In genomic region chr14:120533301-120533700, GRCm38 (mm10) we compare ENCODE assay signal across 21 mouse cellular contexts. TPM values are rescaled to one million over a fixed set of nuclear protein-coding genes. Genes with fewer than 3 reads are reported as not detected.
DNase-seq lines count a peak whose midpoint lies in the region; ATAC-seq and TF ChIP-seq lines count a peak whose summit lies in the region.
"Had no signal": no experiment of that assay in that cellular context is flagged by ENCODE, and none has a peak within 500 bp of the region (broad histone marks: within the 10 kb centered on the region; RNA-seq: fewer than 3 reads in every experiment).

No protein-coding gene starts in this region.

- H3K9me3 ChIP-seq in liver, embryonic 12.5 days (replicated peaks) = no peaks in the 10 kb centered on the region
- no peaks in the 10 kb centered on the region for H3K9me3 ChIP-seq in lung, embryonic 16.5 days (ENCODE audit: control insufficient read depth, low read length)
- H3K9me3 ChIP-seq: forebrain, embryonic 10.5 days; forebrain, embryonic 15.5 days; heart, embryonic 12.5 days; hindbrain, embryonic 10.5 days; hindbrain, embryonic 13.5 days; intestine, embryonic 15.5 days had no signal

- peaks cover 10% of the 10 kb centered on the region for H3K4me1 ChIP-seq in liver, adult 2 months (ENCODE audit: control insufficient read depth, insufficient read depth, low read length)
- 0 out of 2 replicates have a peak, but pooled peaks cover 3% of the 10 kb centered on the region for H3K4me1 ChIP-seq in liver, embryonic 12.5 days
- peaks cover 25% of the 10 kb centered on the region for H3K4me1 ChIP-seq in lung, embryonic 16.5 days (replicated peaks; ENCODE audit: control insufficient read depth, insufficient read depth, low read length)
- H3K4me1 ChIP-seq: forebrain, embryonic 15.5 days had no signal

- 46% methylated on average over 3 of the region's 3 CpGs for WGBS in liver, adult 2 months
- 76% methylated on average over 3 of the region's 3 CpGs for WGBS in liver, embryonic 12.5 days (ENCODE audit: insufficient replicate concordance)
- 88% methylated on average over 3 of the region's 3 CpGs for WGBS in lung, embryonic 16.5 days

- H3K27me3 ChIP-seq in liver, adult 2 months (ENCODE audit: control insufficient read depth, insufficient read depth, low read length) = no peaks in the 10 kb centered on the region
- H3K27me3 ChIP-seq in liver, embryonic 12.5 days (replicated peaks) = no peaks in the 10 kb centered on the region
- H3K27me3 ChIP-seq in lung, embryonic 16.5 days (ENCODE audit: control insufficient read depth, insufficient read depth, low read depth, low read length) = no peaks in the 10 kb centered on the region
- H3K27me3 ChIP-seq: CH12.LX; forebrain, embryonic 15.5 days; heart, embryonic 12.5 days; hindbrain, embryonic 13.5 days; intestine, embryonic 15.5 days; Patski had no signal

- DNase-seq in heart, adult 11 months = peak; percentile 83
- DNase-seq in heart, postnatal 25 days (ENCODE audit: low spot score) = no peak
- peak; percentile 46 for DNase-seq in liver, adult 2 months (ENCODE audit: extremely low read depth, low read depth, low spot score)
- DNase-seq in lung, adult 18-20 months = no peak
- DNase-seq: adrenal gland, postnatal 36 days; B cell, adult 2 months; cerebellum, adult 18-20 months; cerebellum, adult 9-10 months; cerebellum, postnatal 14 days had no signal

- H3K4me3 ChIP-seq in liver, adult 2 months (ENCODE audit: insufficient read depth, low read depth, low read length) = no peak overlapping the region
- H3K4me3 ChIP-seq in liver, embryonic 12.5 days = no peak overlapping the region
- no peak overlapping the region for H3K4me3 ChIP-seq in lung, embryonic 16.5 days (ENCODE audit: low read length)
- H3K4me3 ChIP-seq: forebrain, embryonic 10.5 days; forebrain, embryonic 15.5 days; heart, embryonic 12.5 days; hindbrain, embryonic 10.5 days; hindbrain, embryonic 13.5 days; intestine, embryonic 15.5 days had no signal

- no peak overlapping the region for H3K27ac ChIP-seq in liver, adult 2 months (replicated peaks; ENCODE audit: insufficient read depth, low read depth, low read length)
- no peak overlapping the region for H3K27ac ChIP-seq in liver, embryonic 12.5 days
- H3K27ac ChIP-seq in lung, embryonic 16.5 days (ENCODE audit: low read length) = peak overlapping the region; percentile 91
- H3K27ac ChIP-seq: forebrain, embryonic 10.5 days; forebrain, embryonic 15.5 days; hindbrain, embryonic 10.5 days; hindbrain, embryonic 13.5 days had no signal

- H3K9ac ChIP-seq in liver, adult 2 months (ENCODE audit: low read depth, low read length) = no peak overlapping the region
- no peak overlapping the region for H3K9ac ChIP-seq in liver, embryonic 12.5 days
- no peak overlapping the region for H3K9ac ChIP-seq in lung, embryonic 16.5 days (ENCODE audit: low read length)
- H3K9ac ChIP-seq: forebrain, embryonic 15.5 days; heart, embryonic 12.5 days; hindbrain, embryonic 13.5 days; intestine, embryonic 15.5 days had no signal

- no peak for TF ChIP-seq CTCF in liver, adult 2 months (IDR thresholded peaks at IDR 0.05; ENCODE audit: low read depth, low read length)

- TF ChIP-seq POLR2A in liver, adult 2 months (IDR thresholded peaks at IDR 0.05; ENCODE audit: extremely low read depth, insufficient read depth, low read length) = no peak

- intact Hi-C loops in heart, postnatal 25 days (cut with DNase I) = loop anchor here (5.0 kb wide), 1 partner anchor 56 kb away; the partner anchor contains the start of gene Rap2a

- no peak for ATAC-seq in liver, embryonic 12.5 days
- no peak for ATAC-seq in lung, embryonic 16.5 days (ENCODE audit: low read depth)
- ATAC-seq: forebrain, embryonic 15.5 days; hindbrain, embryonic 16.5 days; Patski had no signal

- no peaks in the 10 kb centered on the region for H3K79me2 ChIP-seq in liver, adult 2 months (ENCODE audit: control insufficient read depth, insufficient read depth, low read length)

- no peak overlapping the region for H3K4me2 ChIP-seq in liver, embryonic 12.5 days
- H3K4me2 ChIP-seq in lung, embryonic 16.5 days (ENCODE audit: low read depth, low read length) = no peak overlapping the region
- H3K4me2 ChIP-seq: forebrain, embryonic 15.5 days; hindbrain, embryonic 13.5 days; intestine, embryonic 15.5 days had no signal

- H3K36me3 ChIP-seq in liver, adult 2 months (ENCODE audit: control insufficient read depth, insufficient read depth, low read length) = no peaks in the 10 kb centered on the region
- H3K36me3 ChIP-seq in liver, embryonic 12.5 days = no peaks in the 10 kb centered on the region
- H3K36me3 ChIP-seq in lung, embryonic 16.5 days (ENCODE audit: control insufficient read depth, insufficient read depth, low read length) = no peaks in the 10 kb centered on the region
- H3K36me3 ChIP-seq: forebrain, embryonic 10.5 days; forebrain, embryonic 15.5 days; G1E; heart, embryonic 12.5 days; hindbrain, embryonic 10.5 days; hindbrain, embryonic 13.5 days; intestine, embryonic 15.5 days had no signal

RNA-seq across cellular contexts. Expression of gene Rap2a, which starts 55.1 kb away (rescaled TPM):
- 10 to 100 TPM; 12.9 to 14.0 TPM for total RNA-seq in heart, postnatal 25 days (2021)
- total RNA-seq in liver, adult 2 months (2014; rRNA removed) = 7.4 and 10.3 TPM in 2 replicates
- polyA plus RNA-seq in liver, adult 2 months (2012; rRNA removed) = 10.7 and 12.7 TPM in 2 replicates
- 5.6 and 5.9 TPM in 2 replicates for polyA plus RNA-seq in liver, embryonic 12.5 days (2016; fragmentation: Nextera tagmentation; extraction: Ambion mirVana)
- polyA plus RNA-seq in lung, embryonic 16.5 days (2015; fragmentation: Nextera tagmentation; extraction: Ambion mirVana) = 15.7 and 16.2 TPM in 2 replicates

Comparison
In these comparisons a context has a peak if more than half of its experiments do, and no peak if none do; other contexts are left out.
1. DNase-seq: peak in heart, adult 11 months (single experiment) and liver, adult 2 months (single experiment); none in heart, postnatal 25 days (single experiment) and lung, adult 18-20 months (0 of 2).